Mouse (Mus musculus) cortical plate, adult 2 months (tissue): ENCODE measurements at regions not wholly inside any gene's neighbourhood (a gene's known extent, or its start where the extent isn't known, plus 50 kb on each side); places are given as distances from the start of the nearest gene placed in this dataset.

Experiments used
- H3K27ac ChIP-seq: fragments of 200-500 bp; 2 replicates; pipeline ENCODE4 v1.5.1; 2012; ENCODE audit warnings: low read length, control low read depth, inconsistent platforms; ENCODE audit not compliant: insufficient read depth
- H3K4me1 ChIP-seq: fragments of 200-500 bp; 2 replicates; pipeline ENCODE4 v1.6.1; 2011; ENCODE audit warnings: low read length; ENCODE audit not compliant: control insufficient read depth, insufficient read depth
- H3K4me3 ChIP-seq: fragments of 200-500 bp; 2 replicates; pipeline ENCODE4 v1.5.1; 2011; ENCODE audit warnings: mild to moderate bottlenecking, low read length, control low read depth; ENCODE audit not compliant: insufficient read depth
- CTCF ChIP-seq: fragments of 200-500 bp; IDR thresholded peaks from 2 replicates; pipeline ENCODE4 v1.5.1; 2011; ENCODE audit warnings: mild to moderate bottlenecking, control low read depth, low read length; ENCODE audit not compliant: insufficient read depth; ENCODE audit errors: extremely low read depth
- POLR2A ChIP-seq: fragments of 200-500 bp; IDR thresholded peaks from 2 replicates; pipeline ENCODE4 v1.6.1; 2011; ENCODE audit warnings: mild to moderate bottlenecking, low read length, control low read depth; ENCODE audit not compliant: insufficient read depth; ENCODE audit errors: extremely low read depth

DNA sequence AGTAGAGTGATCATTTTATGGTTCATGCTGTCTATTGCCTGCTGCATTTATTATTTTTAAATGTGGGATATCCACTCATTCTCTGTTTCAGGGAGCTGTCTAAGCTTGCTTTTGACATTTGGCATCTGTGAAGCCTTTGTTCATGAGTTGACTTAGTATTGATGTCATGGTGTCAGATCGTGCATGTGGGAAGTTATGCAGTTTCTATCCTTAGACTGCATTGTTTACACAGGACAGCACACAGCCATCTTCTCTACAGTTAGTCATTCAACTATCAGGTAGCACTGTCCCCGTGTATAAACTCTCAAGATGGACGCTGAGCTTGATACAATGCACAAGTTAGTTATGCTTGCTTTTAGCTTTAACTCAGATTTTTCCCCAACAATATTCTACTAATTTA, 247.8 kb upstream of the Pde3a start:
- Histone ChIP-seq H3K4me3 (no peak overlapping the region), H3K27ac (no peak overlapping the region), H3K4me1 (no peaks in the 10 kb centered on the region)
- TF ChIP-seq POLR2A: no peak
- no peak for TF ChIP-seq CTCF

- TF ChIP-seq CTCF (no peak), POLR2A (no peak)
- no peak overlapping the region for H3K27ac ChIP-seq
- H3K4me1 ChIP-seq: no peaks in the 10 kb centered on the region
- H3K4me3 ChIP-seq: no peak overlapping the region
Measured at GRCm38 (mm10) chr6:141015055-141015681, 233.9 kb upstream of the Pde3a start.

GRCm38 (mm10) chr6:141023501-141023900, 225.6 kb upstream of the Pde3a start:
- no peak for TF ChIP-seq POLR2A
- no peak for TF ChIP-seq CTCF
- Histone ChIP-seq H3K4me3 (no peak overlapping the region), H3K4me1 (no peaks in the 10 kb centered on the region)

GRCm38 (mm10) chr6:141027353-141027752, 221.7 kb upstream of the Pde3a start:
- Histone ChIP-seq H3K4me3 (no peak overlapping the region), H3K4me1 (no peaks in the 10 kb centered on the region), H3K27ac (no peak overlapping the region)
- TF ChIP-seq CTCF: no peak
- no peak for TF ChIP-seq POLR2A

More at GRCm38 (mm10) chr6:141023501-141023900, 225.6 kb upstream of the Pde3a start:
- H3K27ac ChIP-seq: no peak overlapping the region

DNA sequence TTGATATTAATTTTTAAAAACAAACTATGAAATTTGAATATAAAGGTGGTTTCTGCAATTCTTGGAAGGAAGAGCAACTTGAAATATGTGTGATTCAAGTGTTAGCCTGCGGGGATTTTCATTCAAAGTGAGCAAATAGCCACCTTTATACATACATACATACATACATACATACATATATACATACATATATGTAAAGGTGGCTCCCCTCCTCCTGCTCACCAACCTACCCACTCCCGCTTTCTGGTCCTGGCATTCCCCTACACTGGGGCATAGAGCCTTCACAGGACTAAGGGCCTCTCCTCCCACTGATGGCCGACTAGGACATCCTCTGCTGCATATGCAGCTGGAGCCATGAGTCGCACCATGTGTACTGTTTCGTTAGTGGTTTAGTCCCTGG, 221.3 kb upstream of the Pde3a start:
- no peak for TF ChIP-seq CTCF
- no peak for TF ChIP-seq POLR2A
- Histone ChIP-seq H3K4me3 (no peak overlapping the region), H3K4me1 (no peaks in the 10 kb centered on the region), H3K27ac (no peak overlapping the region)

GRCm38 (mm10) chr6:141034824-141035223, 214.2 kb upstream of the Pde3a start:
- TF ChIP-seq POLR2A (no peak), CTCF (no peak)
- no peak overlapping the region for H3K4me3 ChIP-seq
- no peaks in the 10 kb centered on the region for H3K4me1 ChIP-seq
- no peak overlapping the region for H3K27ac ChIP-seq

GRCm38 (mm10) chr6:141041358-141041757, 207.7 kb upstream of the Pde3a start:
- H3K4me1 ChIP-seq: no peaks in the 10 kb centered on the region
- H3K27ac ChIP-seq: no peak overlapping the region
- H3K4me3 ChIP-seq: no peak overlapping the region
- TF ChIP-seq CTCF (no peak), POLR2A (no peak)

GRCm38 (mm10) chr6:141041781-141042625, 207.1 kb upstream of the Pde3a start:
- H3K4me3 ChIP-seq: no peak overlapping the region
- TF ChIP-seq CTCF: no peak
- TF ChIP-seq POLR2A: no peak
- no peaks in the 10 kb centered on the region for H3K4me1 ChIP-seq
- H3K27ac ChIP-seq: no peak overlapping the region

GRCm38 (mm10) chr6:141048271-141048670, 200.8 kb upstream of the Pde3a start:
- H3K4me3 ChIP-seq: no peak overlapping the region
- TF ChIP-seq POLR2A (no peak), CTCF (no peak)
- H3K27ac ChIP-seq: no peak overlapping the region
- H3K4me1 ChIP-seq: no peaks in the 10 kb centered on the region
